23 mouse cellular contexts compared by ENCODE assay signal in genomic region chr15:42911357-42911756, GRCm38 (mm10).
DNase-seq lines count a peak whose midpoint lies in the region; ATAC-seq and TF ChIP-seq lines count a peak whose summit lies in the region.
"Had no signal": no experiment of that assay in that cellular context is flagged by ENCODE, and none has a peak within 500 bp of the region (broad histone marks: within the 10 kb centered on the region; RNA-seq: fewer than 3 reads in every experiment).

No protein-coding gene starts in this region.

- no peak for TF ChIP-seq EP300 in CH12.LX (IDR thresholded peaks at IDR 0.05; ENCODE audit: low read length)
- TF ChIP-seq EP300 in heart, adult 2 months (IDR thresholded peaks at IDR 0.05; ENCODE audit: insufficient read depth, low read depth, low read length): no peak

- no peaks in the 10 kb centered on the region for H3K27me3 ChIP-seq in CH12.LX (replicated peaks)
- no peaks in the 10 kb centered on the region for H3K27me3 ChIP-seq in heart, adult 2 months (ENCODE audit: control insufficient read depth, insufficient read depth, low read length)
- H3K27me3 ChIP-seq: hindbrain, embryonic 13.5 days; intestine, embryonic 15.5 days had no signal

- WGBS in lung, adult 2 months: 74% methylated on average over 2 of the region's 2 CpGs
- 82% methylated on average over 2 of the region's 2 CpGs for WGBS in heart, adult 2 months

- TF ChIP-seq RAD21 in CH12.LX (IDR thresholded peaks at IDR 0.05; ENCODE audit: low read depth, low read length): no peak

- H3K4me3 ChIP-seq in CH12.LX (replicated peaks in 1 of 3; ENCODE audit: low read depth in 2 of 3, low read length in 2 of 3, poor library complexity in 1 of 3): no peak overlapping the region
- H3K4me3 ChIP-seq in lung, adult 2 months (replicated peaks; ENCODE audit: extremely low read depth, low read depth, low read length): no peak overlapping the region
- H3K4me3 ChIP-seq in heart, adult 2 months: no peak overlapping the region
- H3K4me3 ChIP-seq: forebrain, embryonic 10.5 days; hindbrain, embryonic 10.5 days; hindbrain, embryonic 13.5 days; intestine, embryonic 15.5 days had no signal

- H3K4me1 ChIP-seq in CH12.LX (ENCODE audit: control insufficient read depth in 1 of 2, insufficient read depth in 2 of 2): peaks cover 0 to 7% of the 10 kb centered on the region in 2 experiments; a peak in 2 of 4 replicates
- no peaks in the 10 kb centered on the region for H3K4me1 ChIP-seq in lung, adult 2 months (ENCODE audit: control insufficient read depth, insufficient read depth, low read length)
- no peaks in the 10 kb centered on the region for H3K4me1 ChIP-seq in heart, adult 2 months (ENCODE audit: control insufficient read depth, insufficient read depth, low read length)
- H3K4me1 ChIP-seq: intestine, embryonic 15.5 days had no signal

- TF ChIP-seq CTCF in CH12.LX (conservative IDR thresholded peaks at IDR 0.05 in 1 of 2, IDR thresholded peaks at IDR 0.05 in 1 of 2; ENCODE audit: low read depth in 2 of 2, low read length in 2 of 2): no peak
- no peak for TF ChIP-seq CTCF in lung, adult 2 months (IDR thresholded peaks at IDR 0.05; ENCODE audit: insufficient read depth, low read length)
- TF ChIP-seq CTCF in heart, adult 2 months (IDR thresholded peaks at IDR 0.05): no peak

- in situ Hi-C loops in CH12.LX (cut with MboI; ENCODE audit: low pct_ligation_motif_present, low pct_unique_long_range_greater_than_20kb, low sequenced_read_pairs): no loop called here

- no peak overlapping the region for H3K4me2 ChIP-seq in CH12.LX (ENCODE audit: insufficient read depth, low read depth, poor library complexity, severe bottlenecking)
- H3K4me2 ChIP-seq: heart, embryonic 11.5 days; hindbrain, embryonic 13.5 days; intestine, embryonic 15.5 days had no signal

- peak; percentile 24 for DNase-seq in CH12.LX (ENCODE audit: extremely low read depth)
- no peak for DNase-seq in lung, adult 2 months
- no peak for DNase-seq in heart, adult 2 months
- no peak for DNase-seq in c-Kit-positive CD71-positive TER-119-positive erythroid progenitor cells, embryonic 14.5 days (ENCODE audit: low spot score)
- DNase-seq: adrenal gland, adult 2 months; adrenal gland, postnatal 14 days; cerebellum, adult 11-12 months; cerebellum, adult 8-10 months; cerebellum, postnatal 10 days; cerebellum, postnatal 36 days; forebrain, postnatal 0 days; gastrocnemius, postnatal 25 days; kidney, adult 11 months had no signal

- H3K9me3 ChIP-seq in CH12.LX (replicated peaks; ENCODE audit: low read length): no peaks in the 10 kb centered on the region
- H3K9me3 ChIP-seq: forebrain, embryonic 10.5 days; hindbrain, embryonic 10.5 days; hindbrain, embryonic 13.5 days; intestine, embryonic 15.5 days had no signal

- dilution Hi-C loops in CH12.LX (cut with MboI; ENCODE audit: extremely low pct_ligation_motif_present, extremely low pct_unique_long_range_greater_than_20kb, low sequenced_read_pairs): no loop called here

- intact Hi-C loops in heart, adult 2 months (cut with DNase I): loop anchor here (10.0 kb wide), 1 partner anchor 207 kb away; no protein-coding TSS in a partner anchor

- H3K79me2 ChIP-seq in CH12.LX (replicated peaks; ENCODE audit: control insufficient read depth, extremely low read depth, insufficient read depth, poor library complexity, severe bottlenecking): no peaks in the 10 kb centered on the region
- no peaks in the 10 kb centered on the region for H3K79me2 ChIP-seq in heart, adult 2 months (replicated peaks; ENCODE audit: control insufficient read depth, insufficient read depth, low read length)

- 0 out of 2 replicates have a peak, but pooled peaks have one; percentile 50 for ATAC-seq in common myeloid progenitor, adult 5-6 weeks (replicated peaks; ENCODE audit: low read depth, poor library complexity, severe bottlenecking)
- 0 out of 2 replicates have a peak, but pooled peaks have one; percentile 39 for ATAC-seq in megakaryocyte progenitor cell, adult 5-6 weeks (replicated peaks; ENCODE audit: poor library complexity)
- ATAC-seq: CD4-positive, CD25-positive, alpha-beta regulatory T cell, adult 4 months; forebrain, embryonic 14.5 days; forebrain, postnatal 0 days; hindbrain, embryonic 16.5 days; intestine, embryonic 15.5 days had no signal

- H3K9ac ChIP-seq in CH12.LX (ENCODE audit: insufficient read depth, low read depth): no peak overlapping the region
- H3K9ac ChIP-seq in heart, adult 2 months (ENCODE audit: low read depth, low read length): no peak overlapping the region
- H3K9ac ChIP-seq: forebrain, postnatal 0 days; hindbrain, embryonic 13.5 days; intestine, embryonic 15.5 days had no signal

- H3K36me3 ChIP-seq in CH12.LX (replicated peaks in 1 of 2; ENCODE audit: control insufficient read depth in 1 of 2, insufficient read depth in 1 of 2, low read length in 1 of 2): no peaks in the 10 kb centered on the region
- no peaks in the 10 kb centered on the region for H3K36me3 ChIP-seq in heart, adult 2 months (ENCODE audit: control insufficient read depth, insufficient read depth, low read length)
- H3K36me3 ChIP-seq: forebrain, embryonic 10.5 days; hindbrain, embryonic 10.5 days; hindbrain, embryonic 13.5 days; intestine, embryonic 15.5 days had no signal

- H3K27ac ChIP-seq in CH12.LX (ENCODE audit: insufficient read depth, low read depth): no peak overlapping the region
- H3K27ac ChIP-seq in heart, adult 2 months: no peak overlapping the region
- H3K27ac ChIP-seq: forebrain, embryonic 10.5 days; hindbrain, embryonic 10.5 days; hindbrain, embryonic 13.5 days; intestine, embryonic 15.5 days had no signal

- no peak for TF ChIP-seq POLR2A in CH12.LX (IDR thresholded peaks at IDR 0.05; ENCODE audit: low read depth, low read length)
- TF ChIP-seq POLR2A in lung, adult 2 months (IDR thresholded peaks at IDR 0.05; ENCODE audit: borderline replicate concordance, extremely low read depth, low read depth, low read length): no peak
- no peak for TF ChIP-seq POLR2A in heart, adult 2 months (IDR thresholded peaks at IDR 0.05; ENCODE audit: insufficient read depth, low read depth, low read length)

TF ChIP-seq in CH12.LX, 34 proteins besides CTCF, POLR2A, EP300 and RAD21:
- TF ChIP-seq MEF2A (IDR thresholded peaks at IDR 0.05; ENCODE audit: borderline replicate concordance, low read depth, low read length) (no peak), GABPA (IDR thresholded peaks at IDR 0.05; ENCODE audit: insufficient replicate concordance, low read depth, low read length) (no peak), POLR2AphosphoS2 (IDR thresholded peaks at IDR 0.05; ENCODE audit: low read depth, low read length) (no peak), MAZ (IDR thresholded peaks at IDR 0.05; ENCODE audit: low read depth, low read length) (no peak), HCFC1 (IDR thresholded peaks at IDR 0.05; ENCODE audit: low read depth, low read length) (no peak), ZKSCAN1 (IDR thresholded peaks at IDR 0.05; ENCODE audit: borderline replicate concordance, low read depth, low read length) (no peak), ELF1 (IDR thresholded peaks at IDR 0.05; ENCODE audit: low read depth, low read length) (no peak), MAX (IDR thresholded peaks at IDR 0.05; ENCODE audit: low read length) (no peak), UBTF (IDR thresholded peaks at IDR 0.05; ENCODE audit: low read depth, low read length) (no peak), KAT2A (IDR thresholded peaks at IDR 0.05; ENCODE audit: insufficient replicate concordance, low read length) (no peak), NELFE (IDR thresholded peaks at IDR 0.05; ENCODE audit: low read depth, low read length) (no peak), SMC3 (IDR thresholded peaks at IDR 0.05; ENCODE audit: low read depth, low read length) (no peak), JUN (IDR thresholded peaks at IDR 0.05; ENCODE audit: insufficient read depth, low read depth, low read length) (no peak), PAX5 (IDR thresholded peaks at IDR 0.05; ENCODE audit: low read length) (no peak), CHD1 (IDR thresholded peaks at IDR 0.05; ENCODE audit: low read depth, low read length) (no peak), USF2 (conservative IDR thresholded peaks at IDR 0.05; ENCODE audit: low read depth, low read length) (no peak)
